Mouse (Mus musculus) adrenal gland, postnatal 10 days (tissue): ENCODE results near the gene Abcb5. TPM values are rescaled to one million over a fixed set of nuclear protein-coding genes. Genes with fewer than 3 reads are reported as not detected.

Experiments
- total RNA-seq, 2 experiments: library from RNA; stranded (reverse); gene quantifications; 2 replicates each; pipeline ENCODE4 v1.2.3; 2021

Abcb5 gene
- total RNA-seq, 2 experiments from 2014 or later: 0.09 to 0.27 TPM

Other genes starting within 250 kb of the Abcb5 start
- gene Sp8, start 120.1 kb downstream of the Abcb5 start, total RNA-seq: not detected